Mouse (Mus musculus) retina, embryonic 14.5 days (tissue): ENCODE measurements around the gene Cdk17.

Experiments used
- DNase-seq: peaks from one replicate; pipeline ENCODE4 v3.0.0-alpha.2; 2015; ENCODE audit warnings: low spot score

Gene Cdk17

GRCm38 (mm10) chr10:93289404-93289803, 128.7 kb downstream of the Cdk17 start:
- no peak for DNase-seq

- peak; percentile 81 for DNase-seq
These were observed 130.7 kb downstream of the Cdk17 start for GRCm38 (mm10) chr10:93291352-93291751.

- peak; percentile 92 for DNase-seq
These were observed 131.2 kb downstream of the Cdk17 start for GRCm38 (mm10) chr10:93291843-93292242.

GRCm38 (mm10) chr10:93293621-93294020, 132.9 kb downstream of the Cdk17 start:
- DNase-seq = no peak

GRCm38 (mm10) chr10:93294547-93295219, 134.0 kb downstream of the Cdk17 start:
- peak; percentile 64 for DNase-seq

- DNase-seq = no peak
These were observed 137.1 kb downstream of the Cdk17 start for GRCm38 (mm10) chr10:93297774-93298173.

GRCm38 (mm10) chr10:93298208-93298607, 137.5 kb downstream of the Cdk17 start:
- DNase-seq = no peak

- no peak for DNase-seq
These were observed 141.2 kb downstream of the Cdk17 start for GRCm38 (mm10) chr10:93301831-93302230.

- DNase-seq = no peak
These were observed 142.6 kb downstream of the Cdk17 start for GRCm38 (mm10) chr10:93303231-93303630.

GRCm38 (mm10) chr10:93305946-93306345, 145.3 kb downstream of the Cdk17 start:
- DNase-seq = no peak

- no peak for DNase-seq
These were observed 145.7 kb downstream of the Cdk17 start for GRCm38 (mm10) chr10:93306367-93306766.

- DNase-seq = peak; percentile 79
These were observed 148.7 kb downstream of the Cdk17 start for GRCm38 (mm10) chr10:93309131-93309933.

- DNase-seq = peak; percentile 57
These were observed 149.4 kb downstream of the Cdk17 start for GRCm38 (mm10) chr10:93309934-93310621.

- peak; percentile 57 for DNase-seq
These were observed 150.2 kb downstream of the Cdk17 start, which contains the start of gene Elk3 for GRCm38 (mm10) chr10:93310721-93311411. Gene Elk3, minus strand, starts transcription at chr10:93311135.

GRCm38 (mm10) chr10:93311576-93311975, 150.9 kb downstream of the Cdk17 start:
- peak; percentile 35 for DNase-seq
